Mouse (Mus musculus) kidney, postnatal 0 days (tissue): ENCODE results near the gene Tbc1d23. TPM values are rescaled to one million over a fixed set of nuclear protein-coding genes. Genes with fewer than 3 reads are reported as not detected.

Experiments
- ATAC-seq: fragments of 200-750 bp; cut with Nextera tagmentation; replicated peaks from 2 replicates; pipeline ENCODE4 v1.8.0; 2017; ENCODE audit warnings: low read depth, moderate number of reproducible peaks, moderate TSS enrichment, moderate library complexity; ENCODE audit not compliant: low FRiP score
- DNase-seq: peaks from one replicate; pipeline ENCODE4 v3.0.0-alpha.2; 2016; ENCODE audit warnings: low spot score
- H3K27ac ChIP-seq: fragments of 300-500 bp; sonication (generic); 2 replicates; pipeline ENCODE4 v1.5.1; 2014; ENCODE audit warnings: mild to moderate bottlenecking
- H3K27me3 ChIP-seq: fragments of 300-500 bp; sonication (generic); 2 replicates; pipeline ENCODE4 v1.6.1; 2014; ENCODE audit warnings: low read length, mixed read lengths; ENCODE audit not compliant: insufficient read depth
- H3K36me3 ChIP-seq: fragments of 300-500 bp; sonication (generic); 2 replicates; pipeline ENCODE4 v1.6.1; 2014; ENCODE audit warnings: low read length, mixed read lengths; ENCODE audit not compliant: insufficient read depth
- H3K4me1 ChIP-seq: fragments of 300-500 bp; sonication (generic); replicated peaks from 2 replicates; pipeline ENCODE4 v1.6.1; 2014; ENCODE audit warnings: antibody characterized with exemption, low read length, mixed read lengths; ENCODE audit not compliant: insufficient read depth
- H3K4me2 ChIP-seq: fragments of 300-500 bp; sonication (generic); 2 replicates; pipeline ENCODE4 v1.6.1; 2014; ENCODE audit warnings: mild to moderate bottlenecking, low read length, moderate library complexity, mixed read lengths
- H3K4me3 ChIP-seq: fragments of 300-500 bp; sonication (generic); replicated peaks from 2 replicates; pipeline ENCODE4 v1.5.1; 2014; ENCODE audit warnings: low read depth, low read length
- H3K9ac ChIP-seq: fragments of 300-500 bp; sonication (generic); 2 replicates; pipeline ENCODE4 v1.6.1; 2014; ENCODE audit warnings: low read depth, low read length
- H3K9me3 ChIP-seq: fragments of 300-500 bp; sonication (generic); replicated peaks from 2 replicates; pipeline ENCODE4 v1.6.1; 2016; ENCODE audit warnings: low read length, inconsistent platforms, mixed read lengths
- CTCF ChIP-seq: IDR thresholded peaks from 2 replicates; pipeline ENCODE4 v1.5.1; 2016; ENCODE audit warnings: antibody characterized with exemption, low read depth, mild to moderate bottlenecking, moderate library complexity
- WGBS: fragments of 180-500 bp; shearing (Covaris S2); extraction: QIAGEN DNeasy Blood & Tissue Kit; methylation state at CpG from one replicate; pipeline ENCODE4 v1.1.7; 2014; 5-methylcytosine and 5-hydroxymethylcytosine counted together
- polyA plus RNA-seq: library from polyadenylated mRNA; unstranded; fragments of >200 nt; fragmentation: Nextera tagmentation; extraction: Ambion mirVana; gene quantifications from 2 replicates; pipeline ENCODE4 v1.2.1, GENCODE M21; 2015

The Tbc1d23 gene
- polyA plus RNA-seq, 1 experiment from 2014 or later: 22.5 TPM

DNA sequence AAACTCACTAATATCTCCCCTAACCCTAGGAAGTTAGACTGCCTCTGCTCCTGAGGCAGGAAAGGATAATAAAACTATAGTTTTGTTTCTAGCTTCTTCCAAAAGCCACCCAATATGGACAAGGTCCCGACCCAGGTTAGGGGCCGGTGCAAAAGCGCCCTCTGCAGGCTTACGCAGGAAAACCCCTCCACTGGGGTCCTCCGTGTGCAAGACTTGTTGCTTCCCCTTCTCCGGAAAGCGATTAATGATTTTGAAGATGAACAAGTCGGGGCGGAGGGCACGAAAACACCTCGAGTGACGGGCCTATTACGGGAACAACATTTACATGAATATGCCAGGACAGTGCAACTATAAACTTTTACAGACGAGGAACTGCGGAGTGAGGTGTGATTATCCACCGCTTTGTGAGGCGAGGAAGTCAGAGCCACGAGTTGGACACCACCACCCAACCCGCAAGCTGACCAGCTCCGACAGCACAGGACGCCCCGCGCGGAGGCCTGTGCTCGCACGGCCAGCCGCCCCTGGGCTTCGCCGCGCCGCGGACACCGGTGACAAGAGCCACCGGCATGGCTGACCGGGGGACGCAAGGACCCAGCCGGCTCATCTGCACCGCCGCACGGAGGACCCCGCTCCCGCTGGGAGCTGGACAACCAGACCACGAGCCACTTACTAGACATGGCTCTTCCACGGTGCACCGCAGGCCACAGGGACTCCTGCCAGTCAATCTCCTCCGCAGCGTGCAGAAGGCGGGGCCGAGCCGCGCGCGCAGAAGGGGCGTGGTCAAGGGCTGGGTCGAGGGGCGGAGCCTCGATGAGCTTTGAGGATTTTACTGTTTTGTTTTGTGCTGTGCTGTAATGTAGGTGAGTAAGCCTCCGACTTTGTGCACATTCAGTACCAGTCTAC is 64.4 kb downstream of the Tbc1d23 start, which contains the start of gene Nit2:
Nit2 (minus strand) TSS at position 731 of the 903 bp plus-strand sequence.
- ATAC-seq (peak; percentile 96), DNase-seq (peak; percentile 94)
- peak; percentile 79 for TF ChIP-seq CTCF
- H3K27me3 ChIP-seq: no peaks in the 10 kb centered on the region
- no peaks in the 10 kb centered on the region for H3K4me1 ChIP-seq
- H3K27ac ChIP-seq: peak within 1 kb of the TSS; percentile 94
- peaks cover 6% of the 10 kb centered on the region; the same call in 1 of the 2 replicates for H3K36me3 ChIP-seq
- peak within 1 kb of the TSS; percentile 84 for H3K4me2 ChIP-seq
- no peaks in the 10 kb centered on the region for H3K9me3 ChIP-seq
- H3K4me3 ChIP-seq: peak within 1 kb of the TSS; percentile 76
- H3K9ac ChIP-seq: peak within 1 kb of the TSS; percentile 79
- 0% methylated on average over 58 of the region's 58 CpGs for WGBS

DNA sequence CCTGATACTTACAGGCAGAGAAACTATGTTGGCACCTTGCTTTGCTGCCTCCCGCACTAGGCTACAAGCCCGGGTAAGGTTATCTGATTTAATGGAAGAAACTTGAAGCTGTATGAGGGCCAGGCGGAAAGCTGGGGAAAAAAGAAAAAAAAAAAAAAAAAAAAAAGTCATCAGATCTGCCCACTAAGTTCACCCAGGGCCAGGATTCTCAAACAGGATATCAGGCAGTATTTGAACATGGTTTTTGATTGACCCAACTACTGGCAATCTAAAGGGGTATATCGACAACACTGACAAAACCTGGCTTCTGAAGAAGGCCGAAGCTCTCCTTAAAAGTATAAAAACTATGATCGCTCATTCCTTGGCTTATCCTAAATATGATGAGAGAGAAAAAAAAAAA is 65.2 kb downstream of the Tbc1d23 start:
- peak overlapping the region; percentile 79; the same call in 1 of the 2 replicates for H3K9ac ChIP-seq
- no peak for DNase-seq
- 75% methylated on average over 6 of the region's 6 CpGs for WGBS

GRCm38 (mm10) chr16:57165157-57165556 is 66.1 kb downstream of the Tbc1d23 start:
- no peak for DNase-seq
- H3K27me3 ChIP-seq: no peaks in the 10 kb centered on the region
- H3K4me2 ChIP-seq: no peak overlapping the region
- no peaks in the 10 kb centered on the region for H3K4me1 ChIP-seq
- no peaks in the 10 kb centered on the region for H3K9me3 ChIP-seq
- H3K9ac ChIP-seq: no peak overlapping the region
- no peak for TF ChIP-seq CTCF
- H3K36me3 ChIP-seq: 0 out of 2 replicates have a peak, but pooled peaks cover 11% of the 10 kb centered on the region
- ATAC-seq: no peak
- 93% methylated on average over 5 of the region's 5 CpGs for WGBS
- no peak overlapping the region; the same call in 1 of the 2 replicates for H3K27ac ChIP-seq
- no peak overlapping the region for H3K4me3 ChIP-seq

More for the DNA sequence above, 65.2 kb downstream of the Tbc1d23 start:
- H3K36me3 ChIP-seq: peaks cover 10% of the 10 kb centered on the region; the same call in 1 of the 2 replicates
- H3K27ac ChIP-seq: 0 out of 2 replicates have a peak overlapping the region, but pooled peaks have one; percentile 94
- peak overlapping the region; percentile 84 for H3K4me2 ChIP-seq
- no peak for TF ChIP-seq CTCF
- no peaks in the 10 kb centered on the region for H3K27me3 ChIP-seq
- no peaks in the 10 kb centered on the region for H3K4me1 ChIP-seq
- no peaks in the 10 kb centered on the region for H3K9me3 ChIP-seq
- peak overlapping the region; percentile 76 for H3K4me3 ChIP-seq
- ATAC-seq: no peak

- Histone ChIP-seq H3K9me3 (no peaks in the 10 kb centered on the region), H3K27me3 (no peaks in the 10 kb centered on the region), H3K27ac (no peak overlapping the region), H3K4me3 (no peak overlapping the region), H3K9ac (no peak overlapping the region), H3K36me3 (0 out of 2 replicates have a peak, but pooled peaks cover 16% of the 10 kb centered on the region), H3K4me2 (no peak overlapping the region), H3K4me1 (no peaks in the 10 kb centered on the region)
- TF ChIP-seq CTCF: no peak
- no peak for DNase-seq
- no peak for ATAC-seq
- WGBS: 73% methylated on average over 1 of the region's 1 CpGs
Measured at GRCm38 (mm10) chr16:57163694-57164093, 67.6 kb downstream of the Tbc1d23 start.

GRCm38 (mm10) chr16:57162841-57163240 is 68.5 kb downstream of the Tbc1d23 start:
- Histone ChIP-seq H3K4me3 (no peak overlapping the region), H3K4me1 (no peaks in the 10 kb centered on the region), H3K27ac (no peak overlapping the region), H3K9ac (no peak overlapping the region), H3K4me2 (no peak overlapping the region), H3K9me3 (no peaks in the 10 kb centered on the region), H3K27me3 (no peaks in the 10 kb centered on the region), H3K36me3 (peaks cover 16% of the 10 kb centered on the region; the same call in 1 of the 2 replicates)
- ATAC-seq (no peak), DNase-seq (no peak)
- WGBS: 86% methylated on average over 5 of the region's 5 CpGs
- no peak for TF ChIP-seq CTCF

- WGBS: 62% methylated on average over 7 of the region's 7 CpGs
- Histone ChIP-seq H3K4me2 (no peak overlapping the region), H3K27me3 (no peaks in the 10 kb centered on the region), H3K9ac (no peak overlapping the region), H3K4me3 (no peak overlapping the region), H3K36me3 (peaks cover 27% of the 10 kb centered on the region), H3K4me1 (no peaks in the 10 kb centered on the region), H3K9me3 (no peaks in the 10 kb centered on the region), H3K27ac (no peak overlapping the region)
- TF ChIP-seq CTCF: no peak
- no peak for DNase-seq
- ATAC-seq: no peak
Measured at GRCm38 (mm10) chr16:57159835-57160234, 71.5 kb downstream of the Tbc1d23 start.
